Mouse (Mus musculus): ENCODE measurements at regions not wholly inside any gene's neighbourhood (a gene's known extent, or its start where the extent isn't known, plus 50 kb on each side); places are given as distances from the start of the nearest gene placed in this dataset.

GRCm38 (mm10) chr13:107904851-107905250 is 139.4 kb upstream of the Smim15 start:
- in situ Hi-C loops (cut with MboI, MseI) = loop anchor here (5.0 kb wide), 1 partner anchor 122 kb away; no protein-coding TSS in a partner anchor

- in situ Hi-C loops (cut with MboI, MseI) = loop anchor here (5.0 kb wide), 1 partner anchor 123 kb away; no protein-coding TSS in a partner anchor
Observed at GRCm38 (mm10) chr13:107904051-107904740, 140.1 kb upstream of the Smim15 start.

- in situ Hi-C loops (cut with MboI, MseI) = loop anchor here (5.0 kb wide), 1 partner anchor 124 kb away; no protein-coding TSS in a partner anchor
Observed at GRCm38 (mm10) chr13:107903150-107903959, 140.9 kb upstream of the Smim15 start.

GRCm38 (mm10) chr13:107902800-107903149 is 141.5 kb upstream of the Smim15 start:
- in situ Hi-C loops (cut with MboI, MseI) = loop anchor here (5.0 kb wide), 1 partner anchor 125 kb away; no protein-coding TSS in a partner anchor

- in situ Hi-C loops (cut with MboI, MseI) = loop anchor here (5.0 to 25.0 kb wide), 2 partner anchors 128 to 413 kb away; partner anchors contain the start of gene Depdc1b
Observed at GRCm38 (mm10) chr13:107899600-107900229, 144.5 kb upstream of the Smim15 start.

GRCm38 (mm10) chr13:107897646-107898045 is 146.6 kb upstream of the Smim15 start:
- in situ Hi-C loops (cut with MboI, MseI) = loop anchor here (25.0 kb wide), 1 partner anchor 415 kb away; the partner anchor contains the start of gene Depdc1b

- in situ Hi-C loops (cut with MboI, MseI) = loop anchor here (25.0 kb wide), 1 partner anchor 415 kb away; the partner anchor contains the start of gene Depdc1b
Observed at GRCm38 (mm10) chr13:107897184-107897583, 147.1 kb upstream of the Smim15 start.

- in situ Hi-C loops (cut with MboI, MseI) = loop anchor here (25.0 kb wide), 1 partner anchor 419 kb away; the partner anchor contains the start of gene Depdc1b
Observed at GRCm38 (mm10) chr13:107893581-107894183, 150.6 kb upstream of the Smim15 start.

GRCm38 (mm10) chr13:107893081-107893480 is 151.2 kb upstream of the Smim15 start:
- in situ Hi-C loops (cut with MboI, MseI) = loop anchor here (25.0 kb wide), 1 partner anchor 419 kb away; the partner anchor contains the start of gene Depdc1b

- in situ Hi-C loops (cut with MboI, MseI) = loop anchor here (25.0 kb wide), 1 partner anchor 420 kb away; the partner anchor contains the start of gene Depdc1b
Observed at GRCm38 (mm10) chr13:107891946-107892345, 152.3 kb upstream of the Smim15 start.

GRCm38 (mm10) chr13:107890866-107891821 is 153.1 kb upstream of the Smim15 start:
- in situ Hi-C loops (cut with MboI, MseI) = loop anchor here (25.0 kb wide), 1 partner anchor 421 kb away; the partner anchor contains the start of gene Depdc1b

- in situ Hi-C loops (cut with MboI, MseI) = loop anchor here (25.0 kb wide), 1 partner anchor 422 kb away; the partner anchor contains the start of gene Depdc1b
Observed at GRCm38 (mm10) chr13:107889985-107890865, 154.0 kb upstream of the Smim15 start.

GRCm38 (mm10) chr13:107889588-107889984 is 154.7 kb upstream of the Smim15 start:
- in situ Hi-C loops (cut with MboI, MseI) = loop anchor here (25.0 kb wide), 1 partner anchor 423 kb away; the partner anchor contains the start of gene Depdc1b

- in situ Hi-C loops (cut with MboI, MseI) = loop anchor here (25.0 kb wide), 1 partner anchor 423 kb away; the partner anchor contains the start of gene Depdc1b
Observed at GRCm38 (mm10) chr13:107888571-107889451, 155.4 kb upstream of the Smim15 start.

- in situ Hi-C loops (cut with MboI, MseI) = loop anchor here (25.0 kb wide), 1 partner anchor 424 kb away; the partner anchor contains the start of gene Depdc1b
Observed at GRCm38 (mm10) chr13:107888231-107888555, 156.1 kb upstream of the Smim15 start.

- in situ Hi-C loops (cut with MboI, MseI) = loop anchor here (25.0 kb wide), 1 partner anchor 425 kb away; the partner anchor contains the start of gene Depdc1b
Observed at GRCm38 (mm10) chr13:107887366-107888230, 156.6 kb upstream of the Smim15 start.

All from regulatory T cell (primary cell).